ENCODE assay signal across 9 mouse cellular contexts in genomic region chr5:123350386-123350785, GRCm38 (mm10). TPM values are rescaled to one million over a fixed set of nuclear protein-coding genes. Genes with fewer than 3 reads are reported as not detected.
DNase-seq lines count a peak whose midpoint lies in the region; ATAC-seq and TF ChIP-seq lines count a peak whose summit lies in the region.
"Had no signal": no experiment of that assay in that cellular context is flagged by ENCODE, and none has a peak within 500 bp of the region (broad histone marks: within the 10 kb centered on the region; RNA-seq: fewer than 3 reads in every experiment).

No protein-coding gene starts in this region.

- ATAC-seq in kidney, embryonic 15.5 days (replicated peaks; ENCODE audit: low FRiP score) = no peak
- ATAC-seq in lung, embryonic 14.5 days (ENCODE audit: insufficient read depth) = no peak

- 64% methylated on average over 10 of the region's 10 CpGs for WGBS in kidney, embryonic 15.5 days
- WGBS in lung, embryonic 14.5 days = 51% methylated on average over 10 of the region's 10 CpGs

- no peak overlapping the region for H3K9ac ChIP-seq in kidney, embryonic 15.5 days
- H3K9ac ChIP-seq in lung, embryonic 14.5 days = no peak overlapping the region
- H3K9ac ChIP-seq: embryonic facial prominence, embryonic 12.5 days; liver, embryonic 15.5 days had no signal

- H3K36me3 ChIP-seq in kidney, embryonic 15.5 days = peaks cover 40% of the 10 kb centered on the region
- peaks cover 34% of the 10 kb centered on the region for H3K36me3 ChIP-seq in lung, embryonic 14.5 days (ENCODE audit: insufficient read depth)

- H3K4me1 ChIP-seq in kidney, embryonic 15.5 days = peaks cover 48% of the 10 kb centered on the region
- H3K4me1 ChIP-seq in lung, embryonic 14.5 days (ENCODE audit: insufficient read depth) = peaks cover 12% of the 10 kb centered on the region

- no peak overlapping the region for H3K4me3 ChIP-seq in kidney, embryonic 15.5 days (replicated peaks)
- no peak overlapping the region for H3K4me3 ChIP-seq in lung, embryonic 14.5 days (ENCODE audit: low read depth, low read length)
- H3K4me3 ChIP-seq: embryonic facial prominence, embryonic 12.5 days; liver, embryonic 15.5 days had no signal

- DNase-seq in kidney, adult 18-20 months = peak; percentile 56
- peak; percentile 58 for DNase-seq in NIH3T3 (ENCODE audit: low read depth)
- peak; percentile 16 for DNase-seq in embryo, embryonic 11.5 days (ENCODE audit: low read depth, low spot score)
- DNase-seq in lung, embryonic 14.5 days = peak; percentile 44
- no peak for DNase-seq in ovary, adult 18-20 months (ENCODE audit: low spot score)
- no peak for DNase-seq in frontal cortex, postnatal 10 days (ENCODE audit: low spot score in 2 of 2)

- H3K27me3 ChIP-seq in kidney, embryonic 15.5 days = no peaks in the 10 kb centered on the region
- H3K27me3 ChIP-seq in lung, embryonic 14.5 days (ENCODE audit: insufficient read depth, low read length) = no peaks in the 10 kb centered on the region
- H3K27me3 ChIP-seq: embryonic facial prominence, embryonic 12.5 days; liver, embryonic 15.5 days had no signal

- H3K4me2 ChIP-seq in kidney, embryonic 15.5 days = no peak overlapping the region
- no peak overlapping the region for H3K4me2 ChIP-seq in lung, embryonic 14.5 days
- H3K4me2 ChIP-seq: embryonic facial prominence, embryonic 12.5 days; liver, embryonic 15.5 days had no signal

- H3K27ac ChIP-seq in kidney, embryonic 15.5 days = no peak overlapping the region
- H3K27ac ChIP-seq in lung, embryonic 14.5 days (ENCODE audit: low read depth) = no peak overlapping the region
- H3K27ac ChIP-seq: embryonic facial prominence, embryonic 12.5 days; liver, embryonic 15.5 days had no signal

- peak; percentile 47 for TF ChIP-seq CTCF in lung, embryonic 14.5 days (IDR thresholded peaks at IDR 0.05; ENCODE audit: low read depth)

- no peaks in the 10 kb centered on the region for H3K9me3 ChIP-seq in kidney, embryonic 15.5 days (replicated peaks)
- H3K9me3 ChIP-seq in lung, embryonic 14.5 days (ENCODE audit: low read depth, low read length) = no peaks in the 10 kb centered on the region
- H3K9me3 ChIP-seq: embryonic facial prominence, embryonic 12.5 days; liver, embryonic 15.5 days had no signal

RNA-seq across cellular contexts. Expression of gene Bcl7a, which starts 6.8 kb away (rescaled TPM):
- polyA plus RNA-seq in kidney, embryonic 15.5 days (2015; fragmentation: Nextera tagmentation; extraction: Ambion mirVana) = 41.7 and 42.5 TPM in 2 replicates
- 24.9 and 25.0 TPM in 2 replicates for polyA plus RNA-seq in lung, embryonic 14.5 days (2014; fragmentation: Nextera tagmentation; extraction: Ambion mirVana)

RNA-seq across cellular contexts. Expression of gene Mlxip, which starts 44.2 kb away (rescaled TPM):
- polyA plus RNA-seq in kidney, embryonic 15.5 days (2015; fragmentation: Nextera tagmentation; extraction: Ambion mirVana) = 18.5 and 18.7 TPM in 2 replicates
- 27.3 and 27.7 TPM in 2 replicates for polyA plus RNA-seq in lung, embryonic 14.5 days (2014; fragmentation: Nextera tagmentation; extraction: Ambion mirVana)

Comparison
In these comparisons a context has a peak if more than half of its experiments do, and no peak if none do; other contexts are left out.
1. DNase-seq: peak in kidney, adult 18-20 months (single experiment), NIH3T3 (single experiment), embryo, embryonic 11.5 days (single experiment) and lung, embryonic 14.5 days (single experiment); none in ovary, adult 18-20 months (single experiment) and frontal cortex, postnatal 10 days (0 of 2).